Mouse (Mus musculus) brain, embryonic 14.5 days (tissue): ENCODE results near the gene Glis3.

Experiments
- CTCF ChIP-seq: fragments of 200-500 bp; IDR thresholded peaks from 2 replicates; pipeline ENCODE4 v1.5.1; 2012; ENCODE audit warnings: inconsistent platforms, mild to moderate bottlenecking, moderate library complexity, borderline replicate concordance; ENCODE audit not compliant: insufficient read depth, insufficient read length; ENCODE audit errors: extremely low read depth
- POLR2A ChIP-seq: fragments of 200-500 bp; IDR thresholded peaks from 2 replicates; pipeline ENCODE4 v1.6.1; 2012; ENCODE audit warnings: mild to moderate bottlenecking, inconsistent platforms, borderline replicate concordance; ENCODE audit not compliant: poor library complexity, insufficient read depth, insufficient read length, severe bottlenecking; ENCODE audit errors: extremely low read depth

- TF ChIP-seq CTCF: no peak
- no peak for TF ChIP-seq POLR2A
Measured at GRCm38 (mm10) chr19:28422939-28423338, 256.9 kb downstream of the Glis3 start.
